Mouse (Mus musculus) erythroblast, embryonic 14.5 days (primary cell): ENCODE measurements around the gene Rbfox1.

Experiments
- GATA1 ChIP-seq: IDR thresholded peaks from 2 replicates; pipeline ENCODE4 v1.6.1; 2012; ENCODE audit warnings: low read length, inconsistent platforms, mixed read lengths
- TAL1 ChIP-seq: IDR thresholded peaks from 3 replicates; pipeline ENCODE4 v1.6.1; 2012; ENCODE audit warnings: low read length, inconsistent platforms, mixed read lengths

DNA sequence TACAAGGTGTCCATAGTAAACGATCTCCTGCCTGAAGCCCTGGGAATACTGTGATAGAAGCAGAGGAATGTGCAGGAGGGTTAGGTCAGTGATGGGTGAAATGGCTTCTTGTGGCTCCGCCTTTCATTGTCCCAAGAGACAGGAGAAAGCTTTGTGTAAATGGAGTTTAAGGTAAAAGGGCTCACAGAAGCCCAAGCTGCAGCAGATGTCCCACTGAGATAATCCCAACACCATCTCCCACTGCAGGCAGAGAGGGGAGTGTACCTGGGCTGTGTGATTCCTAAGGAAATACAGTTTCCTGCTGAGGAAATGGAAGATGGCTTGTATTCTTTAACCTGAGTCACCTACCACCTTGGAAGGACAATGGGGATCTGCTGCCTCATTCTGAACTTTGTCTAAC lies 529.7 kb downstream of the Rbfox1 start:
- TF ChIP-seq TAL1 (no peak), GATA1 (no peak)
